Mouse (Mus musculus) midbrain, embryonic 14.5 days (tissue): Measurements from ENCODE around the gene Kcnmb2. TPM values are rescaled to one million over a fixed set of nuclear protein-coding genes. Genes with fewer than 3 reads are reported as not detected.

ENCODE experiments used
- ATAC-seq: fragments of 200-750 bp; cut with Nextera tagmentation; 2 replicates; pipeline ENCODE4 v1.8.0; 2017; ENCODE audit warnings: moderate number of reproducible peaks, moderate library complexity; ENCODE audit not compliant: low FRiP score, low TSS enrichment
- DNase-seq: peaks from one replicate; pipeline ENCODE4 v3.0.0-alpha.2; 2015
- H3K27ac ChIP-seq: fragments of 300-500 bp; sonication (generic); replicated peaks from 2 replicates; pipeline ENCODE4 v1.5.1; 2014; ENCODE audit warnings: mild to moderate bottlenecking, low read depth, low read length, moderate library complexity
- H3K27me3 ChIP-seq: fragments of 300-500 bp; sonication (generic); 2 replicates; pipeline ENCODE4 v1.6.1; 2014; ENCODE audit warnings: low read length, control low read depth, mixed read lengths; ENCODE audit not compliant: control insufficient read depth, insufficient read depth
- H3K36me3 ChIP-seq: fragments of 300-500 bp; sonication (generic); 2 replicates; pipeline ENCODE4 v1.6.1; 2014; ENCODE audit warnings: low read length, control low read depth; ENCODE audit not compliant: control insufficient read depth, insufficient read depth
- H3K4me1 ChIP-seq: fragments of 300-500 bp; sonication (generic); 2 replicates; pipeline ENCODE4 v1.6.1; 2014; ENCODE audit warnings: mild to moderate bottlenecking, antibody characterized with exemption, low read length, control low read depth; ENCODE audit not compliant: control insufficient read depth, insufficient read depth
- H3K4me2 ChIP-seq: fragments of 300-500 bp; sonication (generic); 2 replicates; pipeline ENCODE4 v1.6.1; 2014; ENCODE audit warnings: mild to moderate bottlenecking, low read length, moderate library complexity
- H3K4me3 ChIP-seq: fragments of 300-500 bp; sonication (generic); replicated peaks from 2 replicates; pipeline ENCODE4 v1.5.1; 2014; ENCODE audit warnings: low read depth, low read length
- H3K9ac ChIP-seq: fragments of 300-500 bp; sonication (generic); replicated peaks from 2 replicates; pipeline ENCODE4 v1.6.1; 2014; ENCODE audit warnings: mild to moderate bottlenecking, low read length, moderate library complexity
- H3K9me3 ChIP-seq: fragments of 300-500 bp; sonication (generic); 2 replicates; pipeline ENCODE4 v1.6.1; 2016; ENCODE audit warnings: low read length, control low read depth, mixed read lengths; ENCODE audit not compliant: control insufficient read depth
- WGBS: fragments of 180-500 bp; shearing (Covaris S2); extraction: QIAGEN DNeasy Blood & Tissue Kit; methylation state at CpG from one replicate; pipeline ENCODE4 v1.1.7; 2014; 5-methylcytosine and 5-hydroxymethylcytosine counted together
- polyA plus RNA-seq: library from polyadenylated mRNA; unstranded; fragments of >200 nt; fragmentation: Nextera tagmentation; extraction: Ambion mirVana; gene quantifications from 2 replicates; pipeline ENCODE4 v1.2.1, GENCODE M21; 2014

Gene Kcnmb2
- polyA plus RNA-seq, 1 experiment from 2014 or later: 10.8 TPM

DNA sequence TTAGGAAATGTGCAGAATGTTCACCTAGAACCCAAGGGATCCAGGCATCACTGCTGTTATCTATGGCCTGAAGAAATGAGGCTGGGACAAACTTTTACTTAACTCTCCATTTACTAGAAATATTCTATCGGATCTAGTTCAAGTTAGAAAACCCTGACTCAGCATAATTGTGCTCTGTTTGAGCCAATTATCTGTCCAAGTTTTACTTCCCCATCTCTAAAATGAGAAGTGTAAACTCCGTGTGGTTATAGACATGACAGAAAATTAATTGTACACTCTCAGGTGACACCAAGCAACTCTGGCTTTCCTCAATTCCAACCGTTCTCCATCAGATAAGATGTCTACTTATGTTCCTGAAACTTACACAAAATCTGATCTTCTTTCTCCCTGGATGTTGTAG, 161.0 kb downstream of the Kcnmb2 start:
- Histone ChIP-seq H3K4me3 (no peak overlapping the region), H3K9ac (no peak overlapping the region), H3K27ac (no peak overlapping the region), H3K36me3 (no peaks in the 10 kb centered on the region), H3K27me3 (no peaks in the 10 kb centered on the region), H3K4me1 (peaks cover 24% of the 10 kb centered on the region), H3K4me2 (no peak overlapping the region), H3K9me3 (no peaks in the 10 kb centered on the region)
- ATAC-seq: no peak
- no peak for DNase-seq
- WGBS: 92% methylated on average over 3 of the region's 3 CpGs

GRCm38 (mm10) chr3:32067004-32067935, 165.0 kb downstream of the Kcnmb2 start:
- no peaks in the 10 kb centered on the region for H3K27me3 ChIP-seq
- DNase-seq (peak; percentile 69), ATAC-seq (peak; percentile 36)
- H3K36me3 ChIP-seq: no peaks in the 10 kb centered on the region
- no peaks in the 10 kb centered on the region for H3K9me3 ChIP-seq
- peaks cover 12% of the 10 kb centered on the region for H3K4me1 ChIP-seq
- WGBS: 20% methylated on average over 9 of the region's 9 CpGs
- H3K9ac ChIP-seq: no peak overlapping the region
- H3K27ac ChIP-seq: peak overlapping the region; percentile 63
- H3K4me2 ChIP-seq: peak overlapping the region; percentile 9; the same call in 1 of the 2 replicates
- H3K4me3 ChIP-seq: no peak overlapping the region

DNA sequence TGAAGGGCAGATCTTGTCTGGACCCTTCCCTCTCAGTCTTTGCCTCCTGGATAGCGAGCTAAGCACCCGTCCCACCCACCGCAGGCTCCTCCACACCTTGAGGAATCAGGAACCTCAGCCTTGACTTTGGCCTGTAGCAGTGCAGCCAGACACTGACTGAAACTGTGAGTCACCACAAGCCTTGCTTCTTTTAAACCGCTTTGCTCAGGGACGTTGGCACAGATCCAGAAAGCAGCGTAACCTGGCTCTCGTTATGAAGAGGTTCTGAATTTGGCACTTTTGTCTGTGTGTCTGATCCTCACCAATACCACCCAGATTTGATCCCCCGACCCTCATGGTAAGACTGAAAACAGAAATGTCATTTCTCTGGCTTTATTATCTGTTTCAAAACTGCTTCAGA, 171.6 kb downstream of the Kcnmb2 start:
- DNase-seq: peak; percentile 44
- H3K4me3 ChIP-seq: no peak overlapping the region
- ATAC-seq: 0 out of 2 replicates have a peak, but pooled peaks have one; percentile 20
- no peaks in the 10 kb centered on the region for H3K27me3 ChIP-seq
- H3K36me3 ChIP-seq: no peaks in the 10 kb centered on the region
- H3K4me1 ChIP-seq: no peaks in the 10 kb centered on the region
- no peak overlapping the region for H3K9ac ChIP-seq
- H3K27ac ChIP-seq: no peak overlapping the region
- no peak overlapping the region for H3K4me2 ChIP-seq
- H3K9me3 ChIP-seq: no peaks in the 10 kb centered on the region
- 46% methylated on average over 8 of the region's 8 CpGs for WGBS

DNA sequence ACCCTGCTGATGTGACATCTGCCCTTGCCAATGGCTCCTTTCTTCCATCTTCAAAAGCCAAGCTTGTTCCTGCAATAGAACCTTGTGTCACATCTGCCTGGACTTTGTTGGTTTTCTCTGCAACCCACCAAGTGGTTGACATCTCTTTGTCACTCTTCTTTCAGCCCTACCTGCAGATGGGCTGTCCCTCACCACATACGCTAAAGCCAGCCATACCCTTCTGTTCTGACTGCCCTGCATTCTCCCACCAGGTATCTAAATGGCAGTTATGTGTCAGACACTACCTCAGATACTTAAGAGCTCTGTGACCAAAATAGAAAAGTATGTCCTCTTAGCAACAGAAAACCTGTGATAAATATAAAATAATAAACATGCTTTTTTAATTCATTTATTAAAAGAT, 186.5 kb downstream of the Kcnmb2 start:
- no peak overlapping the region for H3K4me2 ChIP-seq
- no peak for DNase-seq
- WGBS: 87% methylated on average over 1 of the region's 1 CpGs

DNA sequence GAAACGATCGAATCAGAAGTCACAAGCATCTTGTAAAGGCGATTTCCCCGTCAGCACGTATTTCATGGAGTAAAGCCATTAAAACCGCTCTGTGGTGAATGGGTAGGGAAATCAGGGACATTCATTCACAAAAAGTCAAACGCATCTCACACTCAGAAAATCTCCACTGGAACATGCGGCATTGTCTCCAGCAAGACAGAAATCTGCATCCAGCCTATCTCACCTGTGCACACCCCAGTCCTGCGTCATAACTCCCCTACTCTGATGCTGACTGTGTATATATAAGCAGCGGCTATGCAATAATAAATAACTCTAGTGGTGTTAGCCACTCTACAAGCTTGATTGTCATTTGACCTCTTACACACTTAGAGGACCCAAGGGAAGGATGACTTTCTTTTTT, 199.1 kb downstream of the Kcnmb2 start:
- H3K36me3 ChIP-seq: no peaks in the 10 kb centered on the region
- H3K27me3 ChIP-seq: no peaks in the 10 kb centered on the region
- no peaks in the 10 kb centered on the region for H3K9me3 ChIP-seq
- no peak overlapping the region for H3K9ac ChIP-seq
- no peak overlapping the region for H3K4me2 ChIP-seq
- no peaks in the 10 kb centered on the region for H3K4me1 ChIP-seq
- no peak overlapping the region for H3K27ac ChIP-seq
- WGBS: 87% methylated on average over 10 of the region's 10 CpGs
- no peak for ATAC-seq
- DNase-seq: no peak
- H3K4me3 ChIP-seq: no peak overlapping the region

More for the DNA sequence above, 186.5 kb downstream of the Kcnmb2 start:
- no peaks in the 10 kb centered on the region for H3K36me3 ChIP-seq
- H3K9ac ChIP-seq: no peak overlapping the region
- no peak for ATAC-seq
- no peaks in the 10 kb centered on the region for H3K4me1 ChIP-seq
- no peaks in the 10 kb centered on the region for H3K9me3 ChIP-seq
- no peak overlapping the region for H3K4me3 ChIP-seq
- no peaks in the 10 kb centered on the region for H3K27me3 ChIP-seq
- no peak overlapping the region for H3K27ac ChIP-seq

DNA sequence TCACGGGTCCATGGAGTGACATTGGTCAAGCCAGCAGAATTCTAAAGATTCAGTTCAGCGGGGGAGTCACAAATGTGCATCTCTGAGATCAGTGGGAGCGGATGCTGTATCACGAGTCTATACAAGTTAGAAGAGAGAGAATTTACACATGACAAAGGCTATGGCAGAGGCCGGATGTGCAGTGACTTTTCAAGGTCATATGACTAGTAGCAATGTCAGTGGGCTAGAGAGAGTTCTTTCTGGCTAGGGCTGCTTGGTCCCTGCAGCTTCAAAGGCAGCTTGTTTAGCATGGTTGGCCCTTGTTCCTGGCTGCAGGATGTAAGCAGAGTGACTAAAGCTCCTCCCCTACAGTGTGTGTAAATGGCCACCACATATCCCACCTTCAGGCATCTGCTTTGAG, 217.5 kb downstream of the Kcnmb2 start:
- H3K4me2 ChIP-seq: no peak overlapping the region
- no peaks in the 10 kb centered on the region for H3K4me1 ChIP-seq
- no peak overlapping the region for H3K27ac ChIP-seq
- H3K9me3 ChIP-seq: no peaks in the 10 kb centered on the region
- H3K9ac ChIP-seq: no peak overlapping the region
- H3K36me3 ChIP-seq: no peaks in the 10 kb centered on the region
- H3K27me3 ChIP-seq: no peaks in the 10 kb centered on the region
- ATAC-seq (no peak), DNase-seq (no peak)
- 93% methylated on average over 5 of the region's 5 CpGs for WGBS
- no peak overlapping the region for H3K4me3 ChIP-seq

- Histone ChIP-seq H3K9ac (no peak overlapping the region), H3K9me3 (no peaks in the 10 kb centered on the region), H3K4me1 (no peaks in the 10 kb centered on the region), H3K27me3 (no peaks in the 10 kb centered on the region), H3K4me2 (no peak overlapping the region), H3K4me3 (no peak overlapping the region), H3K27ac (no peak overlapping the region), H3K36me3 (no peaks in the 10 kb centered on the region)
- WGBS: 81% methylated on average over 3 of the region's 3 CpGs
- no peak for ATAC-seq
- no peak for DNase-seq
These were observed 219.4 kb downstream of the Kcnmb2 start for GRCm38 (mm10) chr3:32121731-32122130.

DNA sequence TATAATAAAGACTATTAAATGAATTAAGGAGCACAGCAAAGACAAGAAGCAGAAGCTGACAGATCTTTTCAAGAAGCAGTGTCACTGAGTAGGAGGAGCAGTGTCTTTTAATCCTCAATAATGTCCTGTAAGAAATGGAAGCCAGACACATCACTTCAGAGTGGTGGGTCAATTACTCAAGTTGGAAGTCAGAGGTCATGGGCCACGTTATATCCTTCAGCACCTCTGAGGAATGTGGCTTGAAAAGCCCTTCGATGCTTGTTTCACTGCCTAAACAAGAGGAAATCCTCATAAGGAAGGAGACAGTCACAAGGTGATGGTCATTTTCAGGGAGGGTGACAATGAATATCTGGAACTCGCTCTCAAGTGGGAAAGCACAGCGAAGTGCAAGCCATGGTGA, 223.1 kb downstream of the Kcnmb2 start:
- H3K4me3 ChIP-seq: no peak overlapping the region
- H3K4me1 ChIP-seq: no peaks in the 10 kb centered on the region
- H3K27ac ChIP-seq: no peak overlapping the region
- WGBS: 66% methylated on average over 4 of the region's 4 CpGs
- H3K9ac ChIP-seq: no peak overlapping the region
- no peaks in the 10 kb centered on the region for H3K27me3 ChIP-seq
- H3K36me3 ChIP-seq: no peaks in the 10 kb centered on the region
- H3K9me3 ChIP-seq: no peaks in the 10 kb centered on the region
- no peak overlapping the region for H3K4me2 ChIP-seq
- DNase-seq: no peak
- no peak for ATAC-seq

- DNase-seq: peak; percentile 42
- no peak overlapping the region for H3K9ac ChIP-seq
- H3K27ac ChIP-seq: no peak overlapping the region
- no peak overlapping the region for H3K4me3 ChIP-seq
- ATAC-seq: no peak
- H3K4me2 ChIP-seq: no peak overlapping the region
- WGBS: 2% methylated on average over 5 of the region's 5 CpGs
- no peaks in the 10 kb centered on the region for H3K4me1 ChIP-seq
- H3K27me3 ChIP-seq: no peaks in the 10 kb centered on the region
- H3K9me3 ChIP-seq: no peaks in the 10 kb centered on the region
- no peaks in the 10 kb centered on the region for H3K36me3 ChIP-seq
These were observed 226.1 kb downstream of the Kcnmb2 start for GRCm38 (mm10) chr3:32128391-32128790.
